Mouse (Mus musculus) embryonic fibroblast, embryonic 13.5 days (primary cell): ENCODE measurements around the gene Rab9.

ENCODE experiments used
- CTCF ChIP-seq: IDR thresholded peaks from 2 replicates; pipeline ENCODE4 v1.5.1; 2011; ENCODE audit warnings: mild to moderate bottlenecking, control low read depth, low read length, moderate library complexity, borderline replicate concordance; ENCODE audit not compliant: insufficient read depth
- POLR2A ChIP-seq: IDR thresholded peaks from 2 replicates; pipeline ENCODE4 v1.6.1; 2011; ENCODE audit warnings: low read depth, mild to moderate bottlenecking, control low read depth, low read length, moderate library complexity

DNA sequence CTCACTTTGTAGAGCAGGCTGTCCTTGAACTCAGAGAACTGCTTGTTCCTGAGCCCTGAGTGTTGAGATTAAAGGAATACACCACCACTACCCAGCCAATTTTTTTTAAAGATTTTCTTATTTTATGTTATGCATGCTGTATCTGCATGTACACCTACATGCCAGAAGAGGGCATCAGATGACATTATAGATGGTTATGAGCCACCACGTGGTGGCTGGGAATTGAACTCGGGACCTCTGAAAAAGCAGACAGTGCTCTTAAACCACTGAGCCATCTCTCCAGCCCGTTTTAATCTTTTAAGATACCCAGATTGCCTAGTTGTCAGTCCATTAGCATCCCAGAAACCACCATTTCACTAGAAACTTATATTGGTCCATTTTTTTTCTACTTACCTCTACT, 25.3 kb downstream of the Rab9 start:
- TF ChIP-seq POLR2A (no peak), CTCF (no peak)
